Mouse (Mus musculus) stomach, embryonic 16.5 days (tissue): Measurements from ENCODE around the gene Thada. TPM values are rescaled to one million over a fixed set of nuclear protein-coding genes. Genes with fewer than 3 reads are reported as not detected.
"Not testable (repeated sequence)": the region's sequence is repeated elsewhere in the genome, so short reads cannot be mapped to it uniquely, and the experiment has no call there.

Source experiments
- ATAC-seq: fragments of 200-750 bp; cut with Nextera tagmentation; 2 replicates; pipeline ENCODE4 v1.8.0; 2017; ENCODE audit warnings: moderate number of reproducible peaks, moderate TSS enrichment; ENCODE audit not compliant: insufficient read depth, low FRiP score
- H3K27ac ChIP-seq: fragments of 300-500 bp; sonication (generic); 2 replicates; pipeline ENCODE4 v1.5.1; 2014; ENCODE audit warnings: low read length
- H3K27me3 ChIP-seq: fragments of 300-500 bp; sonication (generic); 2 replicates; pipeline ENCODE4 v1.6.1; 2014; ENCODE audit warnings: low read length, control low read depth, mixed read lengths; ENCODE audit not compliant: control insufficient read depth, insufficient read depth
- H3K36me3 ChIP-seq: fragments of 300-500 bp; sonication (generic); 2 replicates; pipeline ENCODE4 v1.6.1; 2014; ENCODE audit warnings: low read length; ENCODE audit not compliant: control insufficient read depth, insufficient read depth
- H3K4me1 ChIP-seq: fragments of 300-500 bp; sonication (generic); 2 replicates; pipeline ENCODE4 v1.6.1; 2014; ENCODE audit warnings: low read length, control low read depth, mixed read lengths; ENCODE audit not compliant: control insufficient read depth, insufficient read depth
- H3K4me2 ChIP-seq: fragments of 300-500 bp; sonication (generic); 2 replicates; pipeline ENCODE4 v1.6.1; 2014; ENCODE audit warnings: low read depth, low read length, mixed read lengths
- H3K4me3 ChIP-seq: fragments of 300-500 bp; sonication (generic); replicated peaks from 2 replicates; pipeline ENCODE4 v1.5.1; 2014; ENCODE audit warnings: mild to moderate bottlenecking, low read length
- H3K9ac ChIP-seq: fragments of 300-500 bp; sonication (generic); 2 replicates; pipeline ENCODE4 v1.6.1; 2014; ENCODE audit warnings: low read length
- H3K9me3 ChIP-seq: fragments of 300-500 bp; sonication (generic); replicated peaks from 2 replicates; pipeline ENCODE4 v1.6.1; 2016; ENCODE audit warnings: low read length, control low read depth; ENCODE audit not compliant: control insufficient read depth
- WGBS: fragments of 180-500 bp; shearing (Covaris S2); extraction: QIAGEN DNeasy Blood & Tissue Kit; methylation state at CpG from one replicate; pipeline ENCODE4 v1.1.7; 2014; 5-methylcytosine and 5-hydroxymethylcytosine counted together
- polyA plus RNA-seq: library from polyadenylated mRNA; unstranded; fragments of >200 nt; fragmentation: Nextera tagmentation; extraction: Ambion mirVana; gene quantifications from 2 replicates; pipeline ENCODE4 v1.2.1, GENCODE M21; 2015

The Thada gene
- polyA plus RNA-seq, 1 experiment from 2014 or later = 7.4 TPM

DNA sequence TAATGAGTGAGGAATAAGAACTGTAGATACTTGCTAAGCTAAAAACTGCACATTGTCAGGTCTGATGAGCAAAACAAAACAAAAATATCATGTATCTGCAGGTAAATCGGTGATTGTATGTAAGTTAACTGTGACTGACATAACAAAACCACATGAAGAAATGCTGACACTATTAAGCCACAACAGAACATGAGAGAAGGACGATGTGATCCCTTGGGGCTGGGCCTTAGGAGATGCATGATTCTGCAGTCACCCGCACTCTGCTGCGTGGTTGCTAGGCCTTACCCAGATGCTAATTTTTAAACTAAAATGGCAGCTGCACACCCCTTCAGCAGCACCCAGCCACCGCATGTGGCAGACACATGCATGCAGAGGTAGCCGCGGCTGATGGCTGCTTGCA, 151.7 kb downstream of the Thada start:
- no peak overlapping the region for H3K4me2 ChIP-seq
- H3K27ac ChIP-seq = no peak overlapping the region
- no peak for ATAC-seq
- peaks cover 4% of the 10 kb centered on the region; the same call in 1 of the 2 replicates for H3K36me3 ChIP-seq
- no peaks in the 10 kb centered on the region for H3K9me3 ChIP-seq
- no peaks in the 10 kb centered on the region for H3K4me1 ChIP-seq
- H3K27me3 ChIP-seq = no peaks in the 10 kb centered on the region
- no peak overlapping the region for H3K9ac ChIP-seq
- 93% methylated on average over 7 of the region's 7 CpGs for WGBS
- no peak overlapping the region for H3K4me3 ChIP-seq

DNA sequence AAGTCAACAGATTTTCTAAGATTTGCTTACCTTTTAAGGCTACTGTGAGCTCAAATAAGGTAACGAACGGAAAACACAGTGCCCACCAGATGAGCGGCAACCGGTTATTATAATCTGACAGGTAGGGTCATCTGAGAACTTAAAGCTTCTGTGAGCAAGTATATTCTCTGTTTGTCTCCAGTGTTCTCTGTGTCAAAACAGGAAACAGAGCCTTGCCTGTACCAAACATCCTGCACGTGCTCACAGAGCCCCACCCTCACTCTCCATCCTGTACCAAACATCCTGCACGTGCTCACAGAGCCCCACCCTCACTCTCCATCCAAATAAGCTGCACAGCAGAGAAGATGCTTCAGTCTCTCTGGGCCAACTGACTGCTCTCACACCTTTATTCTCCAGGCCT, 152.5 kb downstream of the Thada start:
- H3K36me3 ChIP-seq = peaks cover 12% of the 10 kb centered on the region; the same call in 1 of the 2 replicates
- H3K27me3 ChIP-seq = no peaks in the 10 kb centered on the region
- no peaks in the 10 kb centered on the region for H3K4me1 ChIP-seq
- H3K9me3 ChIP-seq = no peaks in the 10 kb centered on the region
- WGBS = 69% methylated on average over 6 of the region's 6 CpGs
- no peak overlapping the region for H3K4me2 ChIP-seq
- no peak for ATAC-seq
- no peak overlapping the region for H3K27ac ChIP-seq
- H3K4me3 ChIP-seq = no peak overlapping the region
- H3K9ac ChIP-seq = no peak overlapping the region

DNA sequence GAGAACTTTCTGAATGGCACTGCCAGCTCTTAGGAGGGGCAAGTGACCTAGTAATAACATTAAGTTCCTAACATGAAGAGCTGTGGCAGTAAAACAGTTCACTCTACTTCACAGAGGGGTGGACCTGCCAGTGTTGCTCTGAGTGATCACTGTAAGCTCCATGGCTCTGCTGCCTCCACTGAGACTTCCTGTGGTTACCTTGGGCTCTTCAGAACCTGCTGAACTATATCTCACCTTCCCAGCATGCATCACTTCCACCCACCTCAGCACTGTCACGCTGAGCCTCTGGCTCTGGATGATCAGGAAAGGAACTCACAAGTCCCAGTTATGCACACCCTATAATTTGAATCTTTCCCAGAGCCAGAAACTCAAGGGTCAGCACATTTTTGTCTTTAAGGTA, 159.9 kb downstream of the Thada start:
- Histone ChIP-seq H3K9me3 (no peaks in the 10 kb centered on the region), H3K4me3 (no peak overlapping the region), H3K36me3 (peaks cover 13% of the 10 kb centered on the region; the same call in 1 of the 2 replicates), H3K4me2 (no peak overlapping the region), H3K4me1 (peaks cover 3% of the 10 kb centered on the region; the same call in 1 of the 2 replicates), H3K9ac (no peak overlapping the region), H3K27ac (no peak overlapping the region), H3K27me3 (no peaks in the 10 kb centered on the region)
- WGBS = 77% methylated on average over 1 of the region's 1 CpGs
- peak; percentile 21; the same call in 1 of the 2 replicates for ATAC-seq

DNA sequence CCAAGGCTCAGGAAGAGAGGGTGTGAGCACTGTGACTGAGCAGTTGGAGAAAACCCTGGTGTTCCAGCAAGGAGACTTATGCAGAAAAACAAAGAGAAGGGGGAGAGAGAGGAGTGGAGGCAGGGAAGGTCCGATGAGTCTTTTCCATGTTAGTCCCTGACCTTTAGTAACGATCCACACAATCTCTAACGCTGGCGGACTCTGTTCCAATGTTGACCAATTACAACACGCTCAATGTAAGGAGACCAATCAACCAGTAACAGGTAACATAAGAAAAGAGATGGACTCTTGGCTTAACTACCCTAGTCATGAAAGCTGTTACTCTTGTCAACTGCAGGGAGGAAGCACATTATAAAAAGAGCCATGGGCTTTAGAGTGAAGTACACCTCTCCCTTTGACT, 160.9 kb downstream of the Thada start:
- ATAC-seq = no peak
- Histone ChIP-seq H3K36me3 (peaks cover 13% of the 10 kb centered on the region; the same call in 1 of the 2 replicates), H3K27me3 (no peaks in the 10 kb centered on the region), H3K4me1 (peaks cover 3% of the 10 kb centered on the region; the same call in 1 of the 2 replicates), H3K4me3 (no peak overlapping the region), H3K4me2 (no peak overlapping the region), H3K9me3 (no peaks in the 10 kb centered on the region), H3K9ac (no peak overlapping the region), H3K27ac (no peak overlapping the region)
- WGBS = 86% methylated on average over 5 of the region's 5 CpGs

DNA sequence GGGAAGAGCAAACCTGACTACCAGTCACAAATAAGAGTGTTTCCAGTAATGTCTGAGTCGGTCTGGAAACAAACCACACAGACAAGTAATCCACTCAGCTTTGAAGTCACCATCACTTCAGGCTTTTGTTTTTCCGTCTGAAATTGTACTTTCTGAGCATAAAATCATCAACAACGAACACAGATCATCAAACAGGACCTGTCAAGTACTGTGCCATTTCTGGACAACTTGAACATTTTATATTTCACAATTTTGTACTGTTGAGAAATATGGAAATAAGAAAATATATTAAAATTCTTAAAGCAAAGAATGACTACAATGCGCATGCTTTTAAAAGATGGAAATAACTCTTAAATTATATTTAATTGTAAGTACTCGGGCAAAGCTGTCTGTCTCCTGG, 161.9 kb downstream of the Thada start:
- ATAC-seq = no peak
- Histone ChIP-seq H3K27ac (no peak overlapping the region), H3K9me3 (no peaks in the 10 kb centered on the region), H3K4me3 (no peak overlapping the region), H3K4me1 (peaks cover 3% of the 10 kb centered on the region; the same call in 1 of the 2 replicates), H3K9ac (no peak overlapping the region), H3K36me3 (peaks cover 7% of the 10 kb centered on the region; the same call in 1 of the 2 replicates), H3K4me2 (no peak overlapping the region), H3K27me3 (no peaks in the 10 kb centered on the region)
- 81% methylated on average over 5 of the region's 5 CpGs for WGBS

DNA sequence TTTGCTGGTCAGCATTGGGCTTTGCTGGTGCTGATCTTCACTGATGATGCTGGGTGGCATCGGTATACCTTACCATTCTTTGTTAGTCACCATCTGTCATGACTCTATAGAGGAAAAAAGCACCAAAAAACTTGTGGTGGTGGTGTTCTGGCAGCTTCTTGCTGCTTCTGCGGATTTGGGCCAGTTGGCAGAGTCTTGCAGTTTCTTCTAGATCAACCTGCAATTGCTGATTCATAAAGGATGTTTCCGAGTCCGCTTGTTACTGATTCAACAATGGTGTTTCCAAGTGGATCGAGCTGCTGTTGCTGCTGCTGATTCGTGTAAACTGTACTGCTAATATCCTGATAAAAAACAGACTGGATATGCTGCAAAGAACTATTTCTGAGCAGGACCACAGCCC, 168.0 kb downstream of the Thada start:
- H3K4me3 ChIP-seq = no peak overlapping the region
- H3K4me1 ChIP-seq = no peaks in the 10 kb centered on the region; the same call in 1 of the 2 replicates
- no peaks in the 10 kb centered on the region for H3K27me3 ChIP-seq
- no peak overlapping the region for H3K9ac ChIP-seq
- no peak for ATAC-seq
- no peak overlapping the region for H3K27ac ChIP-seq
- 75% methylated on average over 6 of the region's 6 CpGs for WGBS
- no peaks in the 10 kb centered on the region for H3K9me3 ChIP-seq
- H3K36me3 ChIP-seq = no peaks in the 10 kb centered on the region
- no peak overlapping the region for H3K4me2 ChIP-seq

DNA sequence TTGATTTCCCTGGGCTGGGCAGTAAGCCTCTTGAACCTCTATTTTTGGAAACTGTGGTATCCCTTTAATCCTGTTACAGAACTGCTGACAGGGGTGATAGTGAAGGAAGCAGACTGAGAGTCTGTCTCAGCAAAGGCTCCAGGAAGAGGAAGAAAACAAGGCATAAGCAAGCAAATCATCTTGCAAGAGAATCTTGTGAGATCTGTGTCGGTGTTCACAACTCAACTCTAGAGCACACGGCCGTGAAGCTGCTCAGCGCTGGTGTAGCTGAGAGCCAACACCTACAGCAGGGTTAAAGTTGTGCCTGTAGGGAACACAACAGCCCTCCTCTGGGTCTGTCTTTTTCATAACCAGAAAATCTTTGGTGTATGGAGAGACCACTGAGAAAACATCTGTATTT, 172.8 kb downstream of the Thada start:
- Histone ChIP-seq H3K4me1 (no peaks in the 10 kb centered on the region), H3K36me3 (no peaks in the 10 kb centered on the region), H3K27ac (peak overlapping the region; percentile 37; the same call in 1 of the 2 replicates), H3K9ac (no peak overlapping the region), H3K4me3 (no peak overlapping the region), H3K4me2 (no peak overlapping the region), H3K27me3 (no peaks in the 10 kb centered on the region), H3K9me3 (no peaks in the 10 kb centered on the region)
- WGBS = 75% methylated on average over 4 of the region's 4 CpGs
- ATAC-seq = no peak

DNA sequence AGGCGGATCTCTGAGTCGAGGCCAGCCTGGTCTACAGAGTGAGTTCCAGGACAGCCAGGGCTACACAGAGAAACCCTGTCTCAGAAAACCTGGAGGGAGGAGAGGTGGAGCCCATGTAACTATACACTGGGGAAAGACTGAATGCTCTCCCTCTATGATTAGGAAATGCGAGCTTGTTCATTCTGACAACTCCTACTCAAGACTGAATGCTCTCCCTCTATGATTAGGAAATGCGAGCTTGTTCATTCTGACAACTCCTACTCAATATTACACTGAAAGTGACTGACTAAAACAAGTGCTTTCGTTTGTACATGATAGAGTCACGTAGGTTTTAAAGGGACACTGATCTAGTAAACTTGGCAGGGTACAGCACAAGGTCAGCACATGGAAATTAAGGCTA, 174.8 kb downstream of the Thada start:
- WGBS = 87% methylated on average over 6 of the region's 6 CpGs

DNA sequence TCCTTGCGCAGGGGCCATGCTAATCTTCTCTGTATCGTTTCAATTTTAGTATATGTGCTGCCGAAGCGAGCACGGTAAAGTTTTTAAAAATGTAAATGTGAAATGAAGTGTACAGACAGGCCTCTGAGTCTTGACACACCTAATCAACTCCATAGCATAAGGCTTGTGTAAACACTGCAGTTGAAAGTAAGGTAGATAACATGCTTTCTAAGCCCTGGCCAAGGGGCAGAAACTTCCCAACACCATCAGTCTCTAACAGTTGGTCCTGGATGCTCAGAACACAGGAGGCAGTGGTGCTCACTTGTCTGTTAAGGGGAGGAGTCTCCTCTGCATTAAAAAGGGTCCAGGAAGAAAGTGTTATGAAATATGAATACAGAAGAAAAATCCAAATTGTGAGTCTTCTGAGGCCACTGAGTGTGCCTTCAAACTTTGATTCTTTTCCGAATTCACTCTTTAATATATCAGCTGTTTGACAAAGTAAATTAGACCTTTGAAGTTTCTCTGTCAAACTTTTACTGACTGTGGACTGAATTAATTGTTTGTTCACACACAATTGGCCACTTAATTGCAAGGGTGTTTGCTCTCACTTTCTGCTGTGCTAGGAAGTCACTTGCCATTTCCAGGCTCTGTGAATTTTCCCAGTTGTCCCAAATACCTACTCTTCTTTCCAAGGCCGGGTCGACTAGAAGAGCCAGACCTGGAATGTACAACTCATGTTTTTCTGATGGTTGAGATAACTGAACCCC, 178.2 kb downstream of the Thada start:
- Histone ChIP-seq H3K9ac (no peak overlapping the region), H3K4me3 (no peak overlapping the region), H3K4me1 (peaks cover 10% of the 10 kb centered on the region), H3K4me2 (no peak overlapping the region), H3K36me3 (no peaks in the 10 kb centered on the region), H3K9me3 (no peaks in the 10 kb centered on the region), H3K27ac (no peak overlapping the region; the same call in 1 of the 2 replicates), H3K27me3 (no peaks in the 10 kb centered on the region)
- ATAC-seq = peak; percentile 73; the same call in 1 of the 2 replicates
- 61% methylated on average over 8 of the region's 8 CpGs for WGBS

More for the DNA sequence above, 174.8 kb downstream of the Thada start:
- H3K27me3 ChIP-seq, H3K27ac ChIP-seq, H3K4me2 ChIP-seq, H3K4me1 ChIP-seq, H3K4me3 ChIP-seq, ATAC-seq, H3K9ac ChIP-seq, H3K9me3 ChIP-seq, H3K36me3 ChIP-seq: not testable (repeated sequence)
